Mouse (Mus musculus) right cerebral cortex, postnatal 36 days (tissue): ENCODE measurements at regions not wholly inside any gene's neighbourhood (a gene's known extent, or its start where the extent isn't known, plus 50 kb on each side); places are given as distances from the start of the nearest gene placed in this dataset.

ENCODE experiments used
- DNase-seq, 2 experiments: peaks; one replicate each; pipeline ENCODE4 v3.0.0; 2022; ENCODE audit warnings: low spot score in 2 of 2, mixed read lengths in 1 of 2

DNA sequence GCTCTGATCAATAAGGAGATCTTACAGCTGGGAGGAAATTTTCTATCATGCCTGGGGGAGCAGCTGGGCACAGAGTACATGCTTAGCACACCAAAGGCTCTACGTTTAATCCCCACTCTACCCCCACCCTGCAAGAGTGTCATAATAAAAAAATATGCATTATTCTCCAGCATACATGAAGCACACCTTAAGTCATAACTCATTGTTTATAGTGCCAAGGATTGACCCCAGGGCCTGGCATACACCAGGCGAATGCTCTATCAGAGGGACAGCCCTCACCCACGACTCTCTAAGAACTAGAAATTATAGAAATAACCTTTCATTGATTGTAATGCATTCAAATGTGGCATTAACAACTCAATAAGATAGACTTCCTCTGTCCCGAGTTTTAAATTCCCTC, 59.4 kb upstream of the Ppp2r5c start:
- DNase-seq = no peak

DNA sequence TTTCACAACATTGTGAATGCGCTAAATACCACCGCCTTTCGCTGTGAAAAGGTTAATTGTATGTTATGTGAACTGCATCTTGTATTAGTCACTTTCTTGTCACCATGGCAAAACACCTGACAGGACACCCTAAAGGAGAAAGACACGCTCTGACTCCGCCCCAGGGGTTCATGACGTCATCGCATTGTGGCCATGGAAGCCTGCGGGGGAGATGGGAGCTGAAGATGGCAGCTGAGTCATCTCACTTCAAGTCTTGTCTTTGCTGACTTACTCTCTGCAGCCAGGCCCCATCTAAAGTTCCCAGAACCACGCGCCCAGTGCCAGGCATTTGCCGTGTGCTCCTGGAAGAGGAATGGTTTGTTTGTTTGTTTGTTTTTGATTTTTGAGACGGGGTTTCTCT, 57.5 kb upstream of the Ppp2r5c start:
- no peak for DNase-seq

DNA sequence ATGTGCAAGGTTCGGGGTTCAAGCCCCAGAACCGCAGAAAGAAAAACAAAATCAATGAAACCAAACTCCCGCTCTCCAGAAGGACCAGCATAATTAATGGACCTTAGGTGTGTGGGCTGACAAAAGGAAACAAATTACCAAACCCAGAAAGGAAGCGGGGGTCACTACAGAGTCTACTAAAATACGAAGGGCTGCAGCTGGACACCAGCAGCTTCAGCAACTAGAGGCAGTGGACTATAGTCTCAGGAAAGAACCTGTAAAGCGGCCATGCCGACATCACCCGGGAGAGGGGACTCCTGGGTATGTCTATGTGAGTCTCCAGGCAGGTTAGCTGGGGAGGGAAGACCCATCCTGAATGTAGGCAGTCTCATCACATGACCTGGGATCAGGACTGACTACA, 55.5 kb upstream of the Ppp2r5c start:
- DNase-seq = no peak

DNA sequence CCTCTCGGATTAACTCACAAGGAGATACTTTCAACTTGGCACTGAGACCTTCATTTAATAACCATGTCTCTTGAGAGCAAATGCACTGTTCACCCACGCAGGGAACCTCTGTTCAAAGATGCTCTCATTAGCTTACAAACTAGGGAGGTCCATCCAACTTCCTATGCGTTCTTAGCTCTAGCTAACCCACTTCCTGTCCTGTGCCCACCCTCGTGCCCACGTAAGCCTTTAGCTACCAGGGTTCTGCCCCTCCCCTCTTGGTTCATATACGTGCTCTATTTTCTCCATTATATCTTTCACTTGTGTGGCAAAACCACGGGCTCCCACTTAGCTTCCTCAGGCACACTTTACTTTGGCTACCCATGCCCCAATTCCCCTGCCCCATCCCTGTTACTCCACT, 53.4 kb upstream of the Ppp2r5c start:
- DNase-seq = no peak
